Mouse (Mus musculus) megakaryocyte, adult 5-6 weeks (primary cell): ENCODE results near the gene Xrcc1. TPM values are rescaled to one million over a fixed set of nuclear protein-coding genes. Genes with fewer than 3 reads are reported as not detected.
A peak's percentile ranks its signal among the peaks of the same experiment; 100 is the strongest.
"Not testable (repeated sequence)": the region's sequence is repeated elsewhere in the genome, so short reads cannot be mapped to it uniquely, and the experiment has no call there.

Experiments
- ATAC-seq: 2 replicates; pipeline ENCODE4 v1.8.0; 2016; ENCODE audit warnings: mild to moderate bottlenecking, inconsistent platforms; ENCODE audit not compliant: poor library complexity, severe bottlenecking
- total RNA-seq, 2 experiments: library from RNA; stranded (forward) in 1 of 2; stranded (reverse) in 1 of 2; fragments of 153-499, 151-499 nt in 1 of 2; fragments of 221-1000, 200-1000 nt in 1 of 2; gene quantifications; 2 replicates each; pipeline versions ENCODE4 v1.2.3 to v1.2.4; 2015 to 2017

Gene Xrcc1
- total RNA-seq, 2 experiments from 2014 or later, result 18.3 to 25.1 TPM

GRCm38 (mm10) chr7:24595464-24595863, 49.4 kb downstream of the Xrcc1 start:
- peak; percentile 73 for ATAC-seq

DNA sequence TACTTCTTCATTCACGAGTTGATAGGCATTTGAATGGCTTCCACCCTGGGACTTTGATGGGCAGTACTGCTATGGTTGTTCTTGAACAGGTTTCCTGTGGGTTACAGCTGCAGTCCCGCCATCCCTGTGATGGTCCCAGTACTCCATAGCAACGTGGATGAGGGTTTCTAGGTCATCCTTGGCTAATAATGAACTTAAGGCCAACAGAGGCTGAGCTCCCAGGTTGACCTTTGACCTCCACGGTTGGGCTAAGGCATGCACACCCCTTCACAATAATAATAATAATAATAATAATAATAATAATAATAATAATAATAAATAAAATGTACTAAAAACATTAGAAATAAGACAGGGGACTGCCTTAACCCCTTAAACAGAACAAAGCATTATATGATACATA, 52.0 kb downstream of the Xrcc1 start:
- no peak for ATAC-seq

- no peak for ATAC-seq
Observed at GRCm38 (mm10) chr7:24599211-24600067, 53.4 kb downstream of the Xrcc1 start.

GRCm38 (mm10) chr7:24600941-24601597, 55.0 kb downstream of the Xrcc1 start:
- ATAC-seq, result peak; percentile 100

- ATAC-seq, result no peak
Observed at GRCm38 (mm10) chr7:24605561-24605960, 59.5 kb downstream of the Xrcc1 start.

- ATAC-seq, result no peak
Observed at GRCm38 (mm10) chr7:24606046-24606445, 60.0 kb downstream of the Xrcc1 start.

DNA sequence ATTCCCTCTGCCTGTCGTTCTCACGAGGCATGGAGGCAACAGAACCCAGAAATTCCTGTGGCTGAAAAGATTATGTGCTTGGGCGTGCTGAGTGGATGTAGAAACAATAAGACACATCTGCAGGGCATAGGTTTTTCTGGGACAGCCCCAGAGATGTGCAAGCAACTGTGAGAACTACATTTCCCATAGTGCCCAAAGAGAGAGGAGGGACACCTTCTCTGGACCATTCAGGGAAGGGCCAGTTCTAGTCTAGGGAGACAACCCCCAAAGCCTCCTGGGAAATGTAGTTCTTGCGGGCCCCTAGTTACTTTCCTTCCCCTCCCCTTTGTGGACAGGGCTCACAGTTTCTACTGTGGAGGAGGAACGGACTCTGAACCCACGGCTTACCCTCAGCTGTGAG, 61.9 kb downstream of the Xrcc1 start:
- ATAC-seq, result peak; percentile 70

- ATAC-seq, result no peak
Observed at GRCm38 (mm10) chr7:24608561-24608960, 62.5 kb downstream of the Xrcc1 start.

DNA sequence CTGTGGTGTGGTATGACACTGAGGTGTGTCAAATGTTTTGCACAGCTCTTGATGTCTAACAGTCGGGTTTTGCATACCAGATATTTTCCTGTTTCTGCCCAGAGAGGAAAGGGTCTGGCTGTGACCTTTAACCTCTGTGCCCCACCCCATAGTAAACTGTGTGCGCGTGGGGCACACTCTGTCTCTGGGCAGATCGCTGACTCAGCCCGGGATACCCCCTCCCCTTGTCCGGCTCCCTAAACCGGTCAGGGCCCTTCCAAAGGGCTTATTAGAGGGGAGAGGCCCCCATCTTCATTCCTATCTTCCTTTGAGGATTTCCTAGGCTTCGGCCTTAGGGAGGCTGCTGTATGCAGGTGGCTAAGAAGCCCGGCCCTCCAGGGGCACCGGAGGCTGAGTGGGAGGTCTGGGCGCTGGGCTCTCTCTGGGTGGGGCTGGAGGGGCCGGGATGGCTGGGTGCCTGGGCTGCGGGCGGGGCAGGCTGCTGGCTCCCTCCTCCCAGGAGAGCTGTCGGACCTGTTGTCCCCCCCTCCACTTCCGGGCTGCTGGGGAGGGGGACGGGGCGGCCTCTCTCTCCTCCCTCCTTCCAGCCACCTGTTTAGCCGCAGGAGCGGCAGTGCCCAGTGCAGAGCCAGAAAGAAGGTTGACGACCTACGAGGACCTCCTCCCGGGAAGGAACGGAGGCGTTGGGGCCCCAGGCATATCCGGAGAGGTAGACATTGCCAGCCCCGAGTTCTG, 64.2 kb downstream of the Xrcc1 start, which contains the start of gene Phldb3:
TSS of gene Phldb3 (plus strand) at position 620 of the 735 bp plus-strand sequence.
- ATAC-seq, result peak; percentile 19; the same call in 1 of the 2 replicates

- peak; percentile 85 for ATAC-seq
Observed at GRCm38 (mm10) chr7:24610879-24611494, 64.9 kb downstream of the Xrcc1 start.

- no peak for ATAC-seq
Observed at GRCm38 (mm10) chr7:24611709-24612108, 65.6 kb downstream of the Xrcc1 start.

- ATAC-seq, result no peak
Observed at GRCm38 (mm10) chr7:24612308-24612910, 66.3 kb downstream of the Xrcc1 start.

DNA sequence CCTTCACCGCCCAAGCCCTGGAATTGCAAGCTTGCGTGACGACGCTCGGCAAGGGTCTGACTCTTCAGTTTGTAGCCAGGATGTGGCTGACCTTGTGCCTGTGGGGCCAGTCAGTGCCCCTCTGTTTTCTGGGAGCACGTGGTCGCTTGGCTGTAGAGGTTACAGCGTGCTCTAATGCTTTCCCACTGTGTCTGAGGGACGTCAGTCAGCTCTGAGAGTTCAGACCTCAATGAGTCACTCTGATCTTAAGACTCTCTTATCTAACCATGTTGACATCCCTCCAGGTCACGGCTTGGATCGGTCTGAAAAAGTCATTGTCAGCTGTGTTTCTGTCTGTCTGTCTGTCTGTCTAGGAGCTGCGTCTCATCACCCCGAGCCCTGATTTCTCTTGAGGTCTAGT, 68.7 kb downstream of the Xrcc1 start:
- ATAC-seq, result no peak

DNA sequence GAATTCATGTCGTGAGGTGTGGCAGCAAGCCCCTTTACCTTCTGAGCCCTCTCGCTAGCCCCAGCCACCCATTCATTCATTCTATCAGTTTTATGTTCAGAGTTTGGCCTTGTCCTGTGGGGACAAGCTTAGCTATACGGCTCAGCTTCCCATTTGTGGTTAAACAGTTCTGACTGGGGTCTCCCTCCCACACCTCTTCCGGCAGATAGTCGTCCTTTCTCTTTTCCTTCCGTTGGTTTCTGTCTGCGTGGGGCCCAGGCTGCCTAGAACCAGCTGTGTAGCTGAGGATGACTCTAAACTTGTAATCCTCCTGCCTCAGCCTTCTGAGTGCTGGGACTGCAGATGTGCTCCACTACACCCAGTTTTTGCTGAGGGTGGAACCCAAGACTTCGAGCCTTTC, 71.7 kb downstream of the Xrcc1 start:
- peak; percentile 57 for ATAC-seq

DNA sequence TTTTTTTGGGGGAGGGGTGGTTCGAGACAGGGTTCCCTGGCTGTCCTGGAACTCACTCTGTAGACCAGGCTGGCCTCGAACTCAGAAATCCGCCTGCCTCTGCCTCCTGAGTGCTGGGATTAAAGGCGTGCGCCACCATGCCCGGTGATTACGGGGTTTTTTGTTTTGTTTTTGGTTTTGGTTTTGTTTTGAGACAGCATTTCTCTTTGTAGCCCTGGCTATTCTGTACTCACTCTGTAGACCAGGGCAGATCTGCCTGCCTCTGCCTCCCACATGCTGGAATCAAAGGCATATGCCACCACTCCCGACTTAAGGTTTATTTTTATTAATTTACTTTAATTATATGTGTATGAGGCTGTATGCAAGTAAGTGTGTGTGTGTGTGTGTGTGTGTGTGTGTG, 72.3 kb downstream of the Xrcc1 start:
- not testable (repeated sequence) for ATAC-seq

DNA sequence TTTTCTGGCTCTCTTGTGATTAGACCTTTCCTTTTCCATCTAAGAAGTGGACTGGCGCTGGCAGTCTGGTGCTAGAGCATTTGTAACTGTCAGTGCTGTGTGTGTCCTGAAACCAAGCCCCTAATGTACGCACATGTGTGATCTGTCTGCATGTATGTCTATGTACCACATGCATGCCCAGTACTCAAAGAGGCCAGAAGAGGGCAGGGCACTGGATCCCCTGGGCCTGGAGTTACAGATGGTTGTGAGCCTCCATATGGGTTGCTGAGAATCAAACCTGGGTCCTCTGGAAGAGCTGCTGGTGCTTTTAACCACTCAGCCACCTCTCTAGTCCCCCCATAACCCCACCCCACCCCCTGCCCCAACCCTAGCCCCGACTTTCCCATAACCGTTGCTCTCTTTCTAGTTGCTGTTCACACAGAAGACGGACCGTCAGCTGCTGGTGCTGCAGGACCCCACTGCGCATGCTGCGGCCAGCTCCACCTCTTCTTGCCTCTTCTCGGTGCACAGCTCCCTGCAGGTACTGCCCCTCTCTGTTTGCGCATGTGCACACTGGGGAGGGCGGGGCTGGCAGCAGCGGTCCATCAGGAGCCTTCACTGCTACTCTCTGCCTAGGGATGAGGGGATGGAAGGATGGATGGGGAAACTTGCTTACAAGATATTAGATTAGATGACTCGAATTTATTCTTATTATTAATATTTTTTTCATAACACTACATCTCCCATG, 73.7 kb downstream of the Xrcc1 start:
- ATAC-seq, result no peak

GRCm38 (mm10) chr7:24621193-24621592, 75.1 kb downstream of the Xrcc1 start:
- no peak for ATAC-seq

- no peak for ATAC-seq
Observed at GRCm38 (mm10) chr7:24622967-24623366, 76.9 kb downstream of the Xrcc1 start.
